Mouse (Mus musculus) lung, postnatal 14 days (tissue): ENCODE measurements around the gene Insyn1.

ENCODE experiments used
- DNase-seq: peaks from one replicate; pipeline ENCODE4 v3.0.0; 2021

Gene Insyn1

DNA sequence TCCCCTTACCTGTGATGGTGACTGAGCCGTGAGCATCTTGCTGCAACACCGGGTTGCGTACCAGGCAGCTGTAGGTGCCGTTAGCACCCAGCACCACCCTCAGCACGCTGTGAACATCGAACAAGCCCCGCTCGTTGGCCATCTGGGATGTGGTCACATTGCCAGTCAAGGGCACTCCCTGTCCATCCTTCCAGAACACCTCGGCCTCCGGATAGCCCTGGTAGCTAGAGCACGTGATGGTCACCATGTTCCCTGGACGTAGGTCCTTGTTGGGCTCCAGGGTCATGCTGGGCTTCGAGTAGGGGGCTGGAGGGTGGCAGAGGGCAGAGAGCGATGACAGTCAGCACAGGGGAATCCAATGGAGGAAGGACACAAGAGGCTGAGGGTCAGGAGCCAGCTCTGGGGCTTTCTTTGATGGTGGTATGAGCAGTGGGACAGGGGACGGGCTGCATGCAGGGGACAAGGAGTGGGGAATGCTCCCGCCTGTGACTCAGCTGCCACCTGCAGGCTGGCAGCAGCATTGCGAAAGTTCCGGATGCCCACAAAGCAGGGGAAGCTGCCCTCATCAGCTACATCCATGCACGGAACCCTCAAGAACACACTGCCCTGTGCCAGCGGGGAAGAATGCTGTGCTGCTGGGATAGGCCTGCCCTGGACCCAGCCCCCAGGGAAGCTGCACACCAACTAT is 47.2 kb downstream of the Insyn1 start:
- DNase-seq: no peak

DNA sequence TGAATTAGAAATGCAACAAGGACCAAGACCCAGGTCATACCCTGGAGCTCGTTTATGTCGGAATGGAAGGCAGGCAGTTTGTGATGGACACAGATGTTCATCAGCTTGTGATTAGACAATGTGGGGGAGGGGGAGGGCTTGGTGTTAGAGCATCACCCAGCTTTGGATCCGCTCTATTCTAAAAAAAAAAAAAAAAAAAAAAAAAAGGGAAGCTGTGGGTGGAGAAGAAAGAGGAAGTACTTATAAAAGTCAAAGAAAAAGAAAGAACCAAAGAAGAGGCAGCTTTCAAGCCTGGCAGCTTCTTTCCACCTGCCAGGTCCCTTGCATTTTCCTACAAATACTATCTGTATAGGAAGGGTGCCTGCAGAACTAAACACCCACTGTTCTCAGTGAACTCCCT is 49.4 kb downstream of the Insyn1 start:
- DNase-seq: no peak

DNA sequence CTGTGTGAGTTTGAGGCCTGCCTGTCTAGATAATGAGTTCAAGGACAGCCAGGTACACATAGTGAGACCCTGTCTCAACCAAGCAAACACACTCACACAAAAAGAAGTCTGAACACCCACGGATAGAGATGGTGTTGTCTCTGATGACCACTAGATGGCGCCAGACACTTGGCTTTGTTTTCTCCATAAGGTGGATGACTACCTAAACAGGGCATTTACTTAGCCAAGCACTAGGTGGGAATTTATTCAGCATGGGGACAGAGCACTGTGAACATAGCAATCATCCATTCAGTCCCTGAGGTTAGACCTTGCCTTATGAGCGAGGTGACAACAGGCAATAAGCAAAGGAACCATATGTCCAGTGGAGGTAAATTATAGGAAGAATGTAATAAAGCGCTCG is 51.5 kb downstream of the Insyn1 start:
- peak; percentile 73 for DNase-seq

DNA sequence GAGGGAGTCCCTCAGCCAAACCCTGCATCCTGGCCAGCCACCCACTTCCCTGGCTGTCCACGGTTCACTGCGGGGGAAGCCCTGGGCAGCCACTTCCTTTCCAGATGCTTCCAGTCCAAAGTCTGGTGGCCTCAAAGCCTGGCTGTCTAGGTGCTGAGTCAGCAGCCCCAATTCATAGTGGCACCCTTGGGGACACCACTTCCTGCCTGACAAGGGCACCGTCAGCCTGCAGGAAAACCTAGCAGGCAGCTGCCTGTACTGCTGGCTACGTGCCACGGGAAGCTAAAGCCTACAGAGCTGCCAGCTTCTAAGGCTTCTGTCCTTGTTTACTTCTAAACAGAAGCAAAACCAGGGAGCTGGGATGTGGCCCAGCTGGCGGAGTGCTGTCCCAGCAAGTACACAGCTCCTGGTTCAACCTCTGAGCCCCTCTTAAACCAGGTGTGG is 53.5 kb downstream of the Insyn1 start:
- DNase-seq: peak; percentile 83

DNA sequence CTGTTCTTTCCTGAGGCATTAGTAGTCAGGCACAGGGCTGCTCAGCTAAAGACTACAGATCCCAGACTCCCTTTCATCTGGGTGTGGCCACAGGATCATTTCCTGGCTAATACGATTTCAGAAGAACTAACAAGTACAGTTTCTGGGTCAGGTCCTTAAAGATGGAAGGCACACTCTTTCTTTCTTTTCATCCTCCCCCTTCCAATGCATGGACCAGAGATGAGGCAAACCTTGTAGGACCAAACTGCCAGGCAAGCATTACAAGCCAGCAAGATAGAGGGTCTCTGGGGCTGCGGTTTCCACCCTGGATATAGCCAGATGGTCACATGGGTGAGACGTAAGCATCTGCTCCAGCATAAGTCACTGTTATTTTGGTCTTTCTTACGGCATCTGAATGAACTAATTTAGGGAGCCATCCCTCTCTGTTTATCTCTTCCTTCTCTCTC is 56.5 kb downstream of the Insyn1 start:
- DNase-seq: no peak

DNA sequence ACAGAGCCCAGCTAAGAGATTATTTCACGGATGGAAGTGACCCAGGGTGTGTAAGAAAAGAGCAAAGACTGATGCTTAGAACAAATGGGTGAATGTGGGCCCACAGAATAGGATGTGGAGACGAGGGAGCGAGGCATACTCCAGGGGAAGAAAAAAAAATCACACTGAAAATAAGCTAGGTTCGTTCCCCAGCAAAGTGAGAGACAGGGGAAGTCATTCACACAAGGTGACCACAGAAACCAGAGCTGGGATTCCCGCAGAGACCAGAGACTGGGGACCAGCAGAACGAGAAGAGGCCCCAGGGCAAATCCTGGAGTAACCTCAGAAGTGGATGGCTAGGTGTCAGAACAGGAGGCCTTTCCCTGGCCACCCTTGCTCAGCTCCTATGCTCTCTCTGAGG is 57.0 kb downstream of the Insyn1 start:
- no peak for DNase-seq

DNA sequence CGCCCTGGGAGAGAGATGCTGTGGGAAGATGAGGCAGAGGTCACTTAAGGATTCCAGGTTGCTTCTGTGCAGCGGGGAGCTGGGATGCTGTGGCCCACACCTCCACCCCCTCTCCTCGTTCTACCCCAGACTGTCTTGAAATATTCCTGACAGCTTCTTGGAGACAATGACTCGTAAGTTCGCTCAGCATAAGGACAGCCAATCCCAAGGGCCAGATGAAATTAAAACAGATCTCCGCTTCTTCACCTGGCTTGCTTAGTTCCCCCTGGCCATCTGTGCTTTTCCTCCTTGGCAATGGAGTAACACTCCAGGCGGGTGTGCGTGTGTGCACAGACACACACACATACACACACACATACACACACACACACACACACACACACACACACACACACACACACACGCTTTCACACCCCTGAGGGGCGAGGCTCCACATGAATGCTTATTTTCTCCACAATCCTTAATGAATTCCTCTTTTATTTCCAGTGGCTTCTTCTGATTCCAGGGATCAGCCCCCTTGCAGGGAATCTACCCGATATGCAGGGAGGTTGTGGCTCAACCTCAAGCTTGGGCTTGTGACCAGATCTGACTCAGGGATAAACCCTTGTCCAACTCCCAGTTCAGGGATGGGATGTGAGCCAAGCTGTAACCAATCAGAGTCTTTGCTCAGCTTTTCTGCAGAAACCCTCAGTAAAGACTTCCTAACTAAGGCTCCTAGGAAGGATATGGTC is 58.4 kb downstream of the Insyn1 start:
- peak; percentile 29 for DNase-seq

DNA sequence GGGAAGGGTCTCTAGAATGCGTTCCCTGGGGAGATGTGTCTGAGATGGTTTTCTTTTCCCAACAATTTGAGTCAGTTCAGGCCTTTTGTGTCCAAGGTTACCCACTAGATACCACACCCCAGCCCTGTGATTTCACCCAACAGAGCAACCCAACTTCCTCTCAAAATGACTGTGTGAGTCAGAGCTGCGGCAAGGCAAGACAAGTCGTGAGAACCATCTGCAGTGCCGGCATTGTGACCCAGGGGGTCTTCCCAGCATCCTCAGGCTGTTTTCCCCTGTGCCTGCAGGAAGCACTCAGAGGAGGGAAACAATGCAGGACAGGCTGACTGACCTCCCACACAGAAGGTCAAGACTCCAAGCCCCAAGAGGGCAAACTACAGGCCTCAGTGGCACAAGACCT is 60.5 kb downstream of the Insyn1 start:
- no peak for DNase-seq
